Mouse (Mus musculus): ENCODE results near the gene Daam1.

The Daam1 gene

DNA sequence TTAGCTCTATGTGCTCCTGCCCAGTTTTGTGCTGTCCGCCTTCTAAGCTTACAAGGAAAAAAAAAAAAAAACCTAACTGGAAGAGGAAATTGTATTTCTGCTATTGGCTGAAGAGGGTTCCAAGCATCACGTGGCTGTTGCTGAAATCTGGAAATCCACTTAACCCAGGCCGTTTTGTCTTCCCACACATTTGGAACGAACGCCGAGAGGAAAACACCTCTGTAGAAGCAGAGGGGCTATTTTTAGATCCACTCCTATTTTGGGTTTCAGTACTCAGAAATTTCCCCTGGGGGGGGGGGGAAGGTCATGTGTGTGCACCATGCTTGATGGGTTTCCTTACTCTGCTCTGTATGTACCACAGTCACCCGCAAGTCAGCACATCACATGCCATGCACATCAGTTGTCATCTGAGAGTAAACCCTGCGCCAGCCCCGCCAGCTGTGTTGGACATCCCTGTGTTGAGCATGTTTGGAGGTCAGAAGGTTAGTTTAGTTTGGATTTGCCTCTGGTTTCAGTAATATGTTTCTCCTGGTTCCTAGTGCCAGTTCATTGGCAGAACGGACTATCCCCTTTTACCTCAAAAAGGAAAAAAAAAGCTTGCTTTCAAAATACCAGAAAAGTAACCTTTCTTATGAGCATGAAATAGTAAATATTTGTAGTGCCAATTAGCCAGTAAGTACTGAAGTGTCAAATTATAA, 33.1 kb downstream of the Daam1 start:
- no peak for DNase-seq (ENCODE audit: low spot score in 2 of 2)

DNA sequence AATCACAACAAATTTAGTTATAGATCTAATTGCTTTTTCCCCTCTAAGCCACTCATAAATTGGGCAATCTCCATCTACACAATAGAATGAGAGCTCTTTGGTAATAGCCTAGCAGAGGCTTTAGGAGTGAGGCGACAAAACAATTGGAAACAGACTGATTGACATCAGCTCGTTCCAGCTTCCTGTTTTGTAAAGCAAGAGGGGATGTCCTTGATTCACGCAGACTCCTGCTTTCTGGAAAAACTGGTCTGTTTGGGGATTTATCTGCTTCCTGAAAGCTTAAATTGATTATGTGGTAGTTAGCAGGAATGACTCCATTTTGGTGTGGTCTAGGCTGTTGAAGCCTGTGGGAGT, 33.6 kb downstream of the Daam1 start:
- no peak for DNase-seq (ENCODE audit: low spot score in 2 of 2)

- no peak for DNase-seq (ENCODE audit: low spot score in 2 of 2)
These were observed 35.1 kb downstream of the Daam1 start for GRCm38 (mm10) chr12:71865937-71866336.

- DNase-seq (ENCODE audit: low spot score in 2 of 2), result no peak
These were observed 36.7 kb downstream of the Daam1 start for GRCm38 (mm10) chr12:71867345-71868240.

GRCm38 (mm10) chr12:71870644-71871043, 39.8 kb downstream of the Daam1 start:
- no peak for DNase-seq (ENCODE audit: low spot score in 2 of 2)

- DNase-seq (ENCODE audit: low spot score in 2 of 2), result no peak
These were observed 41.5 kb downstream of the Daam1 start for GRCm38 (mm10) chr12:71872330-71872729.

- no peak for DNase-seq (ENCODE audit: low spot score in 2 of 2)
These were observed 43.7 kb downstream of the Daam1 start for GRCm38 (mm10) chr12:71874561-71874960.

GRCm38 (mm10) chr12:71874984-71875383, 44.1 kb downstream of the Daam1 start:
- no peak for DNase-seq (ENCODE audit: low spot score in 2 of 2)

DNA sequence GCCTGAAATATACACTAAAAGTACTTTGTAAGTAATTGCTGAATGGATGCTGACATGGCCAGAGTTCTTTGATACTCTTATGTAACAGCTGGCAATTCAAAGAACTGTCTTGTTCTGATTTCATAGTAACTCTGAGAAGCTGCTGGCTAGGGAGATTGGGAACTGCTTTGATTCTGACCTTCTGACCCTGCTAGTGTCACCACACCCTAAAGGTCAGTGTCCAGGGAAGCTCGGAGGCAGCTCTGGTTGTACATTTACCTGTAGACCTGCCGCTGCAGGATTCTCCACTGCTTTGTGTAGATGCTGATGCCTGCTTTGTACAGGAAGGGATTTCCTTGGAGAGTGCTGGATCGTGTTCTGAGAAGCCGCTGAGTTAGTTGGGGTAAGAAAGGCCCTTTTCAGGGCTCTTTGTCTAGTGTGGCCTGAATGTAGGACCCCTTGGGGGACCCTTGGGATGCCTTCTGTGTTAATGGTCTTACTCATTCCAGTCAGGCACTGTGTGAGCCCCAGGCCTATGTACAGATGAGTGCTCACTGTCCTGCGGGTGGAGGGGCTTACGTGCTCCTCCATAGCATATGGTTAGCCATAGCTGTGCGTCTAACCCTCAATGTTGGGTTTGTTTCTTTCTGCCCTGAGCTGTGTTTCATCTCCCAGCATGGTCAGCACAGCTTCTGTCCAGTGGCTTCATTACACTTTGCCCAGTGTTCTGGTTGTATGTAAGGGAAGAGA, 45.0 kb downstream of the Daam1 start:
- DNase-seq (ENCODE audit: low spot score in 2 of 2), result no peak

- DNase-seq (ENCODE audit: low spot score in 2 of 2), result no peak
These were observed 50.1 kb downstream of the Daam1 start for GRCm38 (mm10) chr12:71880987-71881386.

DNA sequence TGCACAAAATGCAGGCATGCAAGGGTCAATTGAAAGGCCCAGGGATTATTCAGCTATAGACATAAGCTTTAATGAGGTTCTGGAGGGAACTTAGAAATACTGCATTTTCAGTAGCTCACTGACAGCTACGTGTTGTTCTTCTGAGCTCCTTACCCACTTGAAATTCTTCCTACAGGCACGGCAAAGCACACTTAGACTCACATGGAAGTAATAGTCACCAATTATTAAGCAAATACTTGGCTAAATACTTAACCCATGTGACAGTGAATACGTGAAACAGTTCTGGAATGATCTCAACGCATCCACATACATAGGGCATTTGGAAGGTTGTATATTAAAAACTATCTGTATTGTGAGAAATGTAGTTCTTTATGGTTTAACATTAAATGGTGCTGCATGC, 50.6 kb downstream of the Daam1 start:
- DNase-seq (ENCODE audit: low spot score in 2 of 2), result no peak

- no peak for DNase-seq (ENCODE audit: low spot score in 2 of 2)
These were observed 52.3 kb downstream of the Daam1 start for GRCm38 (mm10) chr12:71883066-71883711.

DNA sequence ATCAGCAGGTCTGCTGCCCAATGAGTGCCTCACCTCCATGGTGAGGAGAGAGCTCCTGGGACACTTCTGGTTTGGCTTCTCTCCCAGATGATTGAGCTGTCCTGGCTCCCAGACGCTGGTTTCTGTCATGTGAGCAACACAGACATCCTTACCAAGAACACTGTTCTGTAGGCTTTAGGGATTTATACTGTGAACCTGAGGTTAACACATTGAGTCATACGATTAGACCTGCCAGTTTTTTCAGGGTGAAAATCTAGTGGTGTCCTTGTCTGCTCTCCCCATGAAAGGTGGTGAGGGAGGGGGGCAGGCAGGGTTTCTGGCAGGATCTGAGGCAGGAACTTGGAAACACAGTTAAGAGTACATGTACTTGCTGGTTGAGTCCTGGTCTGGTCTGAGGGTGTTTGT, 54.3 kb downstream of the Daam1 start:
- DNase-seq (ENCODE audit: low spot score in 2 of 2), result no peak

DNA sequence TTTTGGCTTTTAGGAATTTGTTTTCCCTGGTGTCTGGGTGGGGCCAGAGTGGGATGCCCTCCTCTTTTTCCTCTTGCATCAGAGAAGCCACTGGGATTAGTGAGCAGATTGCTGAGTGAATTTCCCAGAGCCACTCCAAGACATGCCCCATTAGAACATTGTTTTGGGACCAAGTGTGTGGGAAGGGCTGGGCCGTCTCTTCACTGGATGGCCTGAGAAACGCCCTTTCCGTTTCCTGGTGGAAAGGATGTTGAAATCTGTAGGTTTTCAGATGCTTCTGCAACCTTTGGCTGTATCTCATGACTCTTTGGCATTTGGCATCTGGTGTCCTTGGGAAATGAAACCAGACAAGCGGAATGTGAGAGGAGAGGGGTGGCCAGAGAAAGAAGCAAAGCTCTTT, 54.8 kb downstream of the Daam1 start:
- no peak for DNase-seq (ENCODE audit: low spot score in 2 of 2)

- no peak for DNase-seq (ENCODE audit: low spot score in 2 of 2)
These were observed 55.5 kb downstream of the Daam1 start for GRCm38 (mm10) chr12:71886406-71886805.

DNA sequence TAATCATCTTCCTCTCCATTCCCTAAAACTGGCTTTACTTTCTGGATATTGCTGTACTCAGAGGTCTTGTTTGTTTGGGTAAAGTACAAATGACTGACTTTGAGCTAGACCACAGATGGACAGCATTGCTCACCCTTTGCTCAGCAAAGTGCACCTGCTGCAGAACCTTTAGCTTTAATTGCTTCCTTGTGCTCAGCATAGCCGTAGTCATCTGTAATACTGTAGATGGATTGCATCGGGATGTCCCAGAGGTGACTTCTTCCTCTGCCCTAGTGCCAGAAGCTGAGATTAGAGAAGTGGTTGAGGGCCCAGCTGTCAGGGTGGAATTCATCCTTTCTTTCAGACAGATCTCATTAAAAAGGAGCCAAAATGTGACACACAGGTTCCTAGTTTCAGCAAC, 56.1 kb downstream of the Daam1 start:
- no peak for DNase-seq (ENCODE audit: low spot score in 2 of 2)

GRCm38 (mm10) chr12:71888370-71888769, 57.5 kb downstream of the Daam1 start:
- no peak for DNase-seq (ENCODE audit: low spot score in 2 of 2)

- DNase-seq (ENCODE audit: low spot score in 2 of 2), result no peak
These were observed 58.4 kb downstream of the Daam1 start for GRCm38 (mm10) chr12:71889266-71889665.

GRCm38 (mm10) chr12:71890282-71890681, 59.4 kb downstream of the Daam1 start:
- DNase-seq (ENCODE audit: low spot score in 2 of 2), result no peak

DNA sequence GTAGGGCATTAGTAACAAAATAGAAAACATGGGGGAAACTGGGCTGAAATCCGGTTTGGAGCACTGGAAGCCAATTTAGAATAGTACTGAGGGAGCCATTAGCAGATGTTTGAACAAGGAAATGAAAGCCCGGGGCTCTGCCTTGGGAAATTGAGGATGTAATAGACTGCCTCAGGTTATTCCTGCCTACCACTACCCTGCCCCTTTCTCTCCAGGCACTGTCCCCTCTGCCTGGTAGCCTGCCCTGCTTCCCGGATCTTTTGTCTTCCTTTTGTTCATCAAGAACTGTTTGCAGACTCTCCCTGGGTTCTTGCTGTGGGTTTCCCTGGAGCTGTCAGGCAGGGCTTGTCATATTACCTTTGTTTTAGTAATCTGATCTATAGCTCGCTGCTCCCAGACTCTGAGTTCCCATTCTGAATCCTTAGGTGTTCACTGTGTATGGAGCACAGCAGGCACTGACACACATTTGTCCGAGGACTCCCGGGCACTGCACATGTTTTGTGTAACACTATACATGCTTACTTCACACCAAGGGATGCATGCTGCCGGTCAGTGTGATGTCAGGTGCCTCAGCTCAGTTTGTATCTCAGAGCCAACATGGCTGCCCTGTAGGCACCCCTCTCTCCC, 61.0 kb downstream of the Daam1 start:
- no peak for DNase-seq (ENCODE audit: low spot score in 2 of 2)

- no peak for DNase-seq (ENCODE audit: low spot score in 2 of 2)
These were observed 62.2 kb downstream of the Daam1 start for GRCm38 (mm10) chr12:71892996-71893605.

Data from thymus, postnatal 10 days (tissue).